Mouse (Mus musculus): Measurements from ENCODE around the gene Plekhf1. TPM values are rescaled to one million over a fixed set of nuclear protein-coding genes. Genes with fewer than 3 reads are reported as not detected.

Plekhf1 gene
- 1.3 and 1.4 TPM in 2 replicates for polyA plus RNA-seq (2016; fragmentation: Nextera tagmentation; extraction: Ambion mirVana)

DNA sequence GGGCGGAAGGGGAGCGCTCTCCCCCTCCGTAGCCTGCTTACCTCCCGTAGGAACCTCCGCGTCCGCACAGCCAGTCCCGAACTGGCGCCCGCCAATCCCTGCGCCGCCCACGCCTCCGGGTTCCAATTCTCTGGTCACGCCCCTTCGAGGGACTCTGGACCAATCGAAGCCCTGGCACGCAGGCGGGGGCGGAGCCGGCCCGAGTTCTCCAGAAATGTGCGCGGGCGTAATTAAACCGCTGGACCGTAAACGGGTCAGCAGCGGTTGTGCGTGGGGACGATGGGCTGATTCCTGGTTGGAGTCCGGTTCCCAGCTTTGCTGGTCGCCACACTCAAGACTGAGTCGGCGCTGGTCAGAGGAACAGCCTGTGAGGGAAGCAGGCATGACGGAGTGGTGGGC is at the start of gene Plekhf1:
Gene Plekhf1, minus strand, starts transcription at position 117 of the 399 bp plus-strand sequence.
- Histone ChIP-seq H3K27ac (no peak within 1 kb of the TSS), H3K9ac (peak within 1 kb of the TSS; percentile 59), H3K4me3 (replicated peaks) (peak within 1 kb of the TSS; percentile 53), H3K27me3 (peaks cover 23% of the 10 kb centered on the region), H3K36me3 (replicated peaks) (no peaks in the 10 kb centered on the region), H3K9me3 (no peaks in the 10 kb centered on the region), H3K4me1 (peaks cover 14% of the 10 kb centered on the region), H3K4me2 (peak within 1 kb of the TSS; percentile 93)
- WGBS, result under 1% methylated on average over 36 of the region's 36 CpGs
- peak; percentile 96 for ATAC-seq (ENCODE audit: low FRiP score)

DNA sequence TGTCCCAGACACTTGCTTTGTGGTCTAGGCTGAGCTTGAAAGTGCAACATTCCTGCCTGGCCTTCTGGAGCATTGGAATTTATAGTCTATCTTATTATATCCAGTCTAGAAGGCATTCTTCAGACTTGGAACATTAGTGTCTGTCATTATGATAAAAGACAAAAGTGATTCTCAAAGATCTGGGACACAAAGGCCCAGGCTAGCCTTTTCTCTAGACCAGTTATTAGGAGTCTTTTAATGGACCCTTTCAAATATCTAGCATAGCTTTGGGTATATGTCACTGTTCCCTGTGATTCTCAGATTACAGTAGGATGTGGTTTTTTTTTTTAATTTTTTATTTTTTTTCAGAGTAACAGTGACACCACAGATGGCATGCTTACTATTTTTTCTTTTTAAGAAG is 44.7 kb upstream of the Plekhf1 start:
- no peak for ATAC-seq (ENCODE audit: low FRiP score)
- H3K27me3 ChIP-seq, result no peaks in the 10 kb centered on the region
- no peaks in the 10 kb centered on the region for H3K9me3 ChIP-seq
- H3K9ac ChIP-seq, result no peak overlapping the region
- H3K4me3 ChIP-seq (replicated peaks), result no peak overlapping the region
- peaks cover 13% of the 10 kb centered on the region for H3K36me3 ChIP-seq (replicated peaks)
- no peak overlapping the region for H3K4me2 ChIP-seq
- H3K27ac ChIP-seq, result no peak overlapping the region
- peaks cover 16% of the 10 kb centered on the region for H3K4me1 ChIP-seq

DNA sequence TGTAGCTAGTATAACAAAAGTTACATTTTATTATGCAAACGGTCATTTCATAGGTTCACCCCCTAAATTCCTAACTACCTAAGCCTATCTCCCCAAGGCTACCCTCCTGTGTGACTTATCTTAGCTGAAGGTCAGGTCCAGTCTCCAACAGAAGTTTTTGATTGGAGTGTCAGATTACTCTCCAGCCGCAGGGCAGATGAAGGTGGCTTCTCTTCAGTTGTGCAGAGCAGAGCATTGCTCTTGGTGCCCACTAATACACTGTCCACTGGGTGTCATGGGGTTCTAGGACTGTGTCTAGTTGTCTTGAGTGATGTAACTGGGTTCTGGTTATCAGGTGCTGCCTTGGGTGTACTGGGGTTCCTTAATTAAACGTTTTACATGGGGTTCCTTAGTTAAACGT is 44.0 kb upstream of the Plekhf1 start:
- no peaks in the 10 kb centered on the region for H3K27me3 ChIP-seq

DNA sequence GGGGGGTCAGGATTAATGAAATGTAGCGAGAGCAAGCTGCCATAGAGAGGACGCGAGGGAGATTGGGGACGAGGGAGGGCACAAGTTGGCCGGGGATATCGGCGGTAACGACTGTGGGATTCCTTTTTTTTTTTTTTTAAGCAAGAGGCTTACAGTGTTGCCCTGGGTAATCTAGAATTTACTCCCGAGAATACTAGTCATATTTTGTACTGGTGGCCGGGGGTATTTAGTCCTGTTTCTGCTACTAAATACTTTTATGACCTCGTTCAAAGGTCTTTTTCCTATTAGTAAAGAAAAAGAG is 43.6 kb upstream of the Plekhf1 start:
- peak overlapping the region; percentile 82 for H3K9ac ChIP-seq
- no peak for ATAC-seq (ENCODE audit: low FRiP score)
- H3K27me3 ChIP-seq, result no peaks in the 10 kb centered on the region

More for the DNA sequence above, 44.0 kb upstream of the Plekhf1 start:
- 9% methylated on average over 4 of the region's 4 CpGs for WGBS
- Histone ChIP-seq H3K4me3 (replicated peaks) (peak overlapping the region; percentile 73), H3K27ac (no peak overlapping the region), H3K9ac (peak overlapping the region; percentile 82), H3K4me1 (peaks cover 16% of the 10 kb centered on the region), H3K4me2 (peak overlapping the region; percentile 86), H3K36me3 (replicated peaks) (peaks cover 20% of the 10 kb centered on the region), H3K9me3 (no peaks in the 10 kb centered on the region)
- peak; percentile 34; the same call in 1 of the 2 replicates for ATAC-seq (ENCODE audit: low FRiP score)

DNA sequence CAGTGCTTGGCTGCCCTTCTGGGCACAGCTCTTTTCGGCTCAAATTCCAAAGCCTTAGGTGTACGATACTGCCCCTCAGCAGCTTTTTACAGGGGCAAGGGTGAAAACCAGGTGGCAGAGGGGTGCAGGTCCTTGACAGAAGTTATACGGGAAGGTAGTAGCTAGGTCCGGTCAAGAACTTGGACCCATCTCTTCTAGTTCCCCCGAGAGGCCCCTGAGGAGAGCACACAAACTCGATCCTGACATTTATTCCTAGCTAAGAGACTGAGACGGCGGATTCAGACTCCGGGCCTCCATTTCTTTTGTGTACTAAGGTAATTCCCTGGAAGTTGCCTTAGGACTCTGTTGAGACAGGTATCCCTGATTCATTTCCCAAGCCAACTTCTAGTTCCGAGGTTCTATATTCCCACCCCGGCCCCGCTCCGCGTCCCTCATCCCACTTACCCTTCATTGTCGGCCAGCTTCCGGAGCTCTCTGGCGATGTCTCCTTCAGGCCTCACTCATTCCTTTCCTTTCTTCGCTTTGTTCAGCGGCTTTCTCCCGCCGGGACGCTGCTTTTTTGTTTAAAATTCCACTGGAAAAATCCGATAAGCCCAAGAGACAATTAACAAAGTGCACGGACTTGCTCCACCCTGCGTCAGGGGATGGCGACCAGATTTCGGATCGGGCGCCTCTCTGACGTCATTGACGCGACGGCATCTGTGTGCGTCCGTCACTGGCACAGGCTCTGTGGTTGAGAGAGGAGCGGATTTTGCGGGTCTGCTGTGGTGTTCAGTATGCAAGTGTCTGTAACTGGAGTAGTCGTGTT is 43.1 kb upstream of the Plekhf1 start, which contains the start of gene Pop4:
Gene Pop4, minus strand, starts transcription at position 721 of the 808 bp plus-strand sequence.
- H3K9me3 ChIP-seq, result no peaks in the 10 kb centered on the region
- H3K4me1 ChIP-seq, result peaks cover 16% of the 10 kb centered on the region
- peak within 1 kb of the TSS; percentile 57; the same call in 1 of the 2 replicates for H3K27ac ChIP-seq
- H3K27me3 ChIP-seq, result no peaks in the 10 kb centered on the region
- H3K4me2 ChIP-seq, result peak within 1 kb of the TSS; percentile 86
- WGBS, result under 1% methylated on average over 38 of the region's 38 CpGs
- H3K4me3 ChIP-seq (replicated peaks), result peak within 1 kb of the TSS; percentile 73
- peak within 1 kb of the TSS; percentile 82 for H3K9ac ChIP-seq
- ATAC-seq (ENCODE audit: low FRiP score), result peak; percentile 94
- H3K36me3 ChIP-seq (replicated peaks), result peaks cover 29% of the 10 kb centered on the region

More for the DNA sequence above, 43.6 kb upstream of the Plekhf1 start:
- Histone ChIP-seq H3K4me3 (replicated peaks) (peak overlapping the region; percentile 73), H3K4me1 (peaks cover 16% of the 10 kb centered on the region), H3K4me2 (peak overlapping the region; percentile 86), H3K36me3 (replicated peaks) (peaks cover 23% of the 10 kb centered on the region), H3K27ac (peak overlapping the region; percentile 57; the same call in 1 of the 2 replicates), H3K9me3 (no peaks in the 10 kb centered on the region)
- under 1% methylated on average over 11 of the region's 11 CpGs for WGBS

DNA sequence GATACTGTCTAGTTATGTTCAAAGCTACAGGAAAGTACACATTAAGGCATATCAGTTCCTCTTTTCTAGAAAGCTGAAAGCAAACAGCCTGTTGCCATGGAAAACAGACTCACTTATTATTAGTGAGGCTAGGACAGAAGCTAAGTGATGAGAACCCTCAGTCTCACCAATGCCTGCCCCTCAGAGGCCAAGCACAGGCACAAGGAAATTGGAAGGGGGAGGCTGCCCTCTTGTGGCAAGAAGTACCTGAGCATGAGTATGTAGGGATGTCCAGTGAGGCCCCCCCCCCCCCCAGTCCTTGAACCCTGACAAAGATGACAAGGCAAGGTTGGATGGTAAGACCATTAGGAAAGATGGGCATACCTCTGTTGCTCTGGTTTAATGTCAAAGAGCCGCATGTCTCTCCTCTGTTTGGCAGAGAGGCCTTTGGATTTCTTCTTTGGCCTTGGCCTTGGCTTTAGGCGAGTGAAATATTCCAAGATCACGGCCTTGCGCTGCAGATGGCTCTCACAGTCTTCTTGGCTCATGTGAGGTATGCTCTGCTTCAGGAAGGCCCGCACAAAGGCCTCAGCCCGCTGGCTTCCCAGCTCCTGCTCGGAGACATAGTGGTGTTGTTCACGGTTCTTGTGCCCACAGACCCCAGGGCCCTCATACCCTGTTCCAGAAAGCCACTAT is 39.3 kb upstream of the Plekhf1 start:
- 87% methylated on average over 8 of the region's 8 CpGs for WGBS
- no peak for ATAC-seq (ENCODE audit: low FRiP score)
- no peak overlapping the region for H3K4me3 ChIP-seq (replicated peaks)
- H3K27ac ChIP-seq, result no peak overlapping the region
- H3K27me3 ChIP-seq, result no peaks in the 10 kb centered on the region
- peaks cover 16% of the 10 kb centered on the region for H3K4me1 ChIP-seq
- no peak overlapping the region for H3K4me2 ChIP-seq
- H3K9ac ChIP-seq, result no peak overlapping the region
- no peaks in the 10 kb centered on the region for H3K9me3 ChIP-seq
- H3K36me3 ChIP-seq (replicated peaks), result peaks cover 67% of the 10 kb centered on the region

DNA sequence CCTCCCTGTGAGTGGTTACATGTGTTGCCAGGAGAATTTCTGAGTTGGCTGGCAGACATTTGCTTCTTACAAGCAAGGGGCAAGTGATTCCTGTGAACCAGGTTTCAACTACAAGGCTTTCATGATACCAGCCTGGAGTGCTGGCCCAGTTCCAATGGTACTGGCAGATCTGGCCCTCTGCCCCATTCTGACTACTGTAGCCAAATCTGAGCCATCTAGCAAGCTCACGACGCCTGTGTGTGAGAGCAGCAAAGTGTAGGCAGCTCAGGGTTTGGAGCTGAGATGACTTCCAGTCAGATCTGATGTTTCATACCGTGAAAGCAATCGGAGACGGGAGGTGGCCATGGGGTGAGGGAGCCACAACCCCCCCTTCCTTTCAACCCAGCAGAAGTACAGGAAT is 34.6 kb upstream of the Plekhf1 start:
- H3K36me3 ChIP-seq (replicated peaks), result peaks cover 65% of the 10 kb centered on the region
- no peaks in the 10 kb centered on the region for H3K27me3 ChIP-seq
- no peak overlapping the region for H3K4me3 ChIP-seq (replicated peaks)
- no peak overlapping the region for H3K27ac ChIP-seq
- no peak overlapping the region for H3K4me2 ChIP-seq
- ATAC-seq (ENCODE audit: low FRiP score), result no peak
- H3K9me3 ChIP-seq, result no peaks in the 10 kb centered on the region
- 94% methylated on average over 5 of the region's 5 CpGs for WGBS
- H3K4me1 ChIP-seq, result no peaks in the 10 kb centered on the region
- no peak overlapping the region for H3K9ac ChIP-seq

DNA sequence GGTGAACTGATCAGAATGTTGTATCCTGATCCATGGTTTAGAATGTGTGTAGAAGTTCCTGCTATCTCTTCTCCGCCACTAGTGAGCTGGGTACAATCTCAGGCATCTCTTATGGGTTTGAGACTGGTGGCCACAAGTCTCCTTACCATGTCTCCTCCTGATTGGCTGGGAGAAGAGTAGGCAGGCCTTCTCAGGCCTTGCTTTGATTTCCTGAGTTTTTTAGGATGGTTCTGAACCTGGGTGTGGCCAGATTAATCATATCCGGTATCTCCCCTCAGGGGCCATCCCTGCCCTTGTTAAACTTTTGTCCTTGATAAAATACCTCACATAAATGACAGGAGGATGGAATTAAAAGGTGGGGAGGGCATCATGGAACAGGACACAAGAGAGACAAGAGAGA is 31.8 kb upstream of the Plekhf1 start:
- no peak for ATAC-seq (ENCODE audit: low FRiP score)
- Histone ChIP-seq H3K4me2 (no peak overlapping the region), H3K9me3 (no peaks in the 10 kb centered on the region), H3K4me3 (replicated peaks) (no peak overlapping the region), H3K27ac (no peak overlapping the region), H3K27me3 (no peaks in the 10 kb centered on the region), H3K9ac (no peak overlapping the region), H3K36me3 (replicated peaks) (peaks cover 38% of the 10 kb centered on the region), H3K4me1 (no peaks in the 10 kb centered on the region)
- WGBS, result 92% methylated on average over 2 of the region's 2 CpGs

DNA sequence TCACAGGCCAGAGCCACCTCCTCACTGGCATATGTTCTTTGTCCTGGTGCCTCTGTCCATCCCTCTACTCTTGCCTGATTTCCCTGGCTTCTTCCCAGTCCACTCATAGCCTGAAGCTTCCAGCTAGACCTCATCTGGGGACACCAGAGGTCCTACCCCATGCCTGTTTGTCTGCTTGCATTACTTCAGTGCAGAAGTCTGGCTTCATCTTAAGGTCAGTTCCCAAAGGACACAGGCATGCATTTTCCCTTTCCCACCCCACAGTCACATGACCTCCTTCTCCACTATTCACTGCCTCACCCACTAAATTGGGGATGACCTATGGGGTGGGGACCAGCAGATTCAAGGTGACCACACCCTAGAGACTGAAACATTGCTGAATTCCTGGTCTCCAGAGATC is 25.6 kb upstream of the Plekhf1 start:
- H3K9me3 ChIP-seq, result no peaks in the 10 kb centered on the region
- H3K27ac ChIP-seq, result no peak overlapping the region
- no peak for ATAC-seq (ENCODE audit: low FRiP score)
- no peak overlapping the region for H3K4me3 ChIP-seq (replicated peaks)
- no peak overlapping the region for H3K4me2 ChIP-seq
- no peaks in the 10 kb centered on the region for H3K36me3 ChIP-seq (replicated peaks)
- H3K27me3 ChIP-seq, result no peaks in the 10 kb centered on the region
- H3K4me1 ChIP-seq, result 0 out of 2 replicates have a peak, but pooled peaks cover 3% of the 10 kb centered on the region
- H3K9ac ChIP-seq, result no peak overlapping the region

DNA sequence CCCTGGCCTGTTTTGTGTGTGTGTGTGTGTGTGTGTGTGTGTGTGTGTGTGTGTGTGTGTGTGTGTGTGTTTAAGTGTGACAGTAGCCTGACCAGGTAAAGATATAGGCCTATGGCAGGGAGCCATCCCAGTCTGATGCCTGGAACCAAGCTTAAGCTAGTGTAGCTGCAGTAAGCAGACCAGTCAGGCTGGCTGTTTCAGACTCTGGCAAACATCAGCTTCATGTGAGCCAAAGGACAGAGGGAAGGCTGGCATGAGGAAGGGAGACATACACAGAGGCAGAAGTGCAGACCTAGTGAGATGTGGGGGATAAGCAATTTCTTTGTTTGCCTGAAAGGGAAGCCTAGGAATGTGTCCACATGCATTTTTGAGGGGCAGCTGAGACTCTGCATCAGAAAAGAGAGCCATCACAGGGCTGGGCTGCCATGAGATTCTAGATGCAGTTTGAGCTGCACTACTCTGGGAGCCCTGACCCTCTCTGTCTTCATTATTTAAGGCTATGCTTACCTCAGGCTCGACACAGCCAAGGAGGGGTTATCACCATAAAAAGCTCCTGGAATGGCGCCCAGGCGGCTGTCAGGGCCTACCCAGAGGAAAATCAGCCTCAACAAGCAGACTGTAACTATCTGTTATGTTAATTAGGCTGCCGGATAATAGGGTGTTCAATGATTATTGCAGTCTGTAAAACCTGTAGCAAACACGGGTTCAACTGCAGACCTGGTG is 23.8 kb upstream of the Plekhf1 start:
- no peak for ATAC-seq (ENCODE audit: low FRiP score)
- no peak overlapping the region for H3K4me3 ChIP-seq (replicated peaks)
- no peaks in the 10 kb centered on the region for H3K36me3 ChIP-seq (replicated peaks)
- H3K27me3 ChIP-seq, result no peaks in the 10 kb centered on the region
- no peak overlapping the region for H3K27ac ChIP-seq
- no peak overlapping the region for H3K4me2 ChIP-seq
- 57% methylated on average over 5 of the region's 5 CpGs for WGBS
- 0 out of 2 replicates have a peak, but pooled peaks cover 3% of the 10 kb centered on the region for H3K4me1 ChIP-seq
- H3K9me3 ChIP-seq, result no peaks in the 10 kb centered on the region
- no peak overlapping the region for H3K9ac ChIP-seq

DNA sequence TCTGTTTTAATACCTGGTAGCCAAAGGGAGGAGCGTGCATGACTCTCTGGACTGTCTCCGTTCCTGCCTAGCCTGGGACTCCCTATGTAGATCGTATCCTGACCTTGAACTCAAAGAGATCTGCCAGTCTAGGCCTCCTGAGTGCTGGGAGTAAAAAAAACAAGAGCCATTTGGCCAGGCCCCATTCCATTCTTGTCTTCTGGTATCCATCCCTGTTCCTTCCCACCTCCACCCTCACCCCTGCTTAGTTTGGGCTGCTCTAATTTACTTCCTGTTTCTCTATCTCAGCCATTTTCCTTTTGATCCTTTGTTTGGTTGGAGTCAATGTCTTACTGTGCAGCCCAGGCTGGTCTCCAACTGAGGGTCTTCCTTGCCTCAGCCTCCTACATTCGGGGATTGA is 14.6 kb upstream of the Plekhf1 start:
- Histone ChIP-seq H3K9me3 (no peaks in the 10 kb centered on the region), H3K9ac (no peak overlapping the region), H3K36me3 (replicated peaks) (no peaks in the 10 kb centered on the region), H3K4me1 (no peaks in the 10 kb centered on the region), H3K27ac (no peak overlapping the region), H3K27me3 (no peaks in the 10 kb centered on the region), H3K4me2 (no peak overlapping the region), H3K4me3 (replicated peaks) (no peak overlapping the region)
- WGBS, result 87% methylated on average over 4 of the region's 4 CpGs
- no peak for ATAC-seq (ENCODE audit: low FRiP score)

DNA sequence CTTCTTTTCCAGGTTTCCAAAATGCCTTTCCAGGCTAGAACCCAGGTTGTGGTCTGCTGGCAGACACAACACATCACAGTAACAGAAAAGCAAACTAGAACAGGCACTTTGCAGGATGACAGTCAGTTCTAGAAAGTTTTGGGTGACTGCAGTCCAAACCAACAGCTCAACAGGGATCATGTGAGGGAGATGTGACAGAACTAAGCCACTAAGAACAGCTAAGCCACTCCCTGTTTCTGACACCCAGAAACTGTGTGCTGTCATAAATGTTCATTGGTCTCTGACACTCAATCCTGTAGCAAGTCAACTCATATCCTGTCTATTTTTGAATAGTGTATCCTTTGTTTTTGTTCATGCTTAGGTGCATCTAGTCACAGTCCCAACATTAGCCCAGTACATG is 9.3 kb upstream of the Plekhf1 start:
- H3K4me3 ChIP-seq (replicated peaks), result no peak overlapping the region
- no peak overlapping the region for H3K4me2 ChIP-seq
- no peak for ATAC-seq (ENCODE audit: low FRiP score)
- H3K9ac ChIP-seq, result no peak overlapping the region
- H3K9me3 ChIP-seq, result no peaks in the 10 kb centered on the region
- H3K27ac ChIP-seq, result no peak overlapping the region
- H3K4me1 ChIP-seq, result no peaks in the 10 kb centered on the region
- H3K36me3 ChIP-seq (replicated peaks), result no peaks in the 10 kb centered on the region
- no peaks in the 10 kb centered on the region for H3K27me3 ChIP-seq
